Mouse (Mus musculus) G1E-ER4 (cell line): ENCODE results near the gene Pcdh15. TPM values are rescaled to one million over a fixed set of nuclear protein-coding genes. Genes with fewer than 3 reads are reported as not detected.

ENCODE experiments used
- GATA1 ChIP-seq: IDR thresholded peaks from one replicate; pipeline ENCODE4 v1.8.0; 2012; ENCODE audit warnings: low read length, inconsistent platforms
- polyA plus RNA-seq: library from polyadenylated mRNA; stranded (reverse); fragments of >175 nt; gene quantifications from 2 replicates; pipeline ENCODE4 v1.2.3, GENCODE M21; 2012

Gene Pcdh15
- polyA plus RNA-seq, 1 experiment = not detected

GRCm38 (mm10) chr10:73938989-73939388 lies 839.8 kb downstream of the Pcdh15 start:
- TF ChIP-seq GATA1 = no peak

- TF ChIP-seq GATA1 = no peak
Observed at GRCm38 (mm10) chr10:73947799-73948198, 848.7 kb downstream of the Pcdh15 start.

GRCm38 (mm10) chr10:73953362-73953761 lies 854.2 kb downstream of the Pcdh15 start:
- TF ChIP-seq GATA1 = no peak

- TF ChIP-seq GATA1 = no peak
Observed at GRCm38 (mm10) chr10:73984057-73984456, 884.9 kb downstream of the Pcdh15 start.

GRCm38 (mm10) chr10:74008836-74009235 lies 909.7 kb downstream of the Pcdh15 start:
- TF ChIP-seq GATA1 = no peak

GRCm38 (mm10) chr10:74023091-74023490 lies 923.9 kb downstream of the Pcdh15 start:
- no peak for TF ChIP-seq GATA1

- TF ChIP-seq GATA1 = no peak
Observed at GRCm38 (mm10) chr10:74053059-74053458, 953.9 kb downstream of the Pcdh15 start.

- no peak for TF ChIP-seq GATA1
Observed at GRCm38 (mm10) chr10:74086653-74087052, 987.5 kb downstream of the Pcdh15 start.

- TF ChIP-seq GATA1 = no peak
Observed at GRCm38 (mm10) chr10:74098296-74098695, 999.2 kb downstream of the Pcdh15 start.

GRCm38 (mm10) chr10:74114107-74114506 lies 1015.0 kb downstream of the Pcdh15 start:
- no peak for TF ChIP-seq GATA1

GRCm38 (mm10) chr10:74116817-74117216 lies 1017.7 kb downstream of the Pcdh15 start:
- no peak for TF ChIP-seq GATA1

- TF ChIP-seq GATA1 = no peak
Observed at GRCm38 (mm10) chr10:74123421-74123820, 1024.3 kb downstream of the Pcdh15 start.

- TF ChIP-seq GATA1 = no peak
Observed at GRCm38 (mm10) chr10:74129192-74129591, 1030.0 kb downstream of the Pcdh15 start.

- no peak for TF ChIP-seq GATA1
Observed at GRCm38 (mm10) chr10:74129665-74130064, 1030.5 kb downstream of the Pcdh15 start.

- no peak for TF ChIP-seq GATA1
Observed at GRCm38 (mm10) chr10:74130805-74131204, 1031.7 kb downstream of the Pcdh15 start.

- TF ChIP-seq GATA1 = no peak
Observed at GRCm38 (mm10) chr10:74147966-74148365, 1048.8 kb downstream of the Pcdh15 start.

- TF ChIP-seq GATA1 = no peak
Observed at GRCm38 (mm10) chr10:74181921-74182320, 1082.8 kb downstream of the Pcdh15 start.

- no peak for TF ChIP-seq GATA1
Observed at GRCm38 (mm10) chr10:74203650-74204049, 1104.5 kb downstream of the Pcdh15 start.
